Mouse (Mus musculus) layer of hippocampus, adult 9-11 months (tissue): Measurements from ENCODE around the gene Papss1.
"Not testable (repeated sequence)": the region's sequence is repeated elsewhere in the genome, so short reads cannot be mapped to it uniquely, and the experiment has no call there.

ENCODE experiments used
- DNase-seq: peaks from one replicate; pipeline ENCODE4 v3.0.0; 2022

Gene Papss1

GRCm38 (mm10) chr3:131564430-131565256, at the start of gene Papss1:
Papss1 (plus strand) TSS chr3:131564768.
- peak; percentile 100 for DNase-seq

- DNase-seq: no peak
These were observed 48.1 kb upstream of the Papss1 start for GRCm38 (mm10) chr3:131516332-131516999.

GRCm38 (mm10) chr3:131517756-131518155, 46.8 kb upstream of the Papss1 start:
- no peak for DNase-seq

GRCm38 (mm10) chr3:131521206-131521605, 43.4 kb upstream of the Papss1 start:
- DNase-seq: no peak

- DNase-seq: no peak
These were observed 42.3 kb upstream of the Papss1 start for GRCm38 (mm10) chr3:131522243-131522642.

GRCm38 (mm10) chr3:131523749-131524148, 40.8 kb upstream of the Papss1 start:
- DNase-seq: no peak

GRCm38 (mm10) chr3:131524210-131524609, 40.4 kb upstream of the Papss1 start:
- DNase-seq: no peak

- DNase-seq: no peak
These were observed 39.8 kb upstream of the Papss1 start for GRCm38 (mm10) chr3:131524779-131525178.

- DNase-seq: no peak
These were observed 39.3 kb upstream of the Papss1 start for GRCm38 (mm10) chr3:131525229-131525628.

GRCm38 (mm10) chr3:131541244-131541942, 23.2 kb upstream of the Papss1 start:
- DNase-seq: no peak

GRCm38 (mm10) chr3:131547562-131547961, 17.0 kb upstream of the Papss1 start:
- DNase-seq: not testable (repeated sequence)

GRCm38 (mm10) chr3:131550046-131550445, 14.5 kb upstream of the Papss1 start:
- no peak for DNase-seq

- DNase-seq: no peak
These were observed 12.0 kb upstream of the Papss1 start for GRCm38 (mm10) chr3:131552349-131553254.

- DNase-seq: no peak
These were observed 8.8 kb upstream of the Papss1 start for GRCm38 (mm10) chr3:131555771-131556170.

- no peak for DNase-seq
These were observed 3.0 kb upstream of the Papss1 start for GRCm38 (mm10) chr3:131561591-131561990.

- no peak for DNase-seq
These were observed 666 bp downstream of the Papss1 start for GRCm38 (mm10) chr3:131565257-131565610.

GRCm38 (mm10) chr3:131566281-131566680, 1.7 kb downstream of the Papss1 start:
- no peak for DNase-seq

- no peak for DNase-seq
These were observed 5.9 kb downstream of the Papss1 start for GRCm38 (mm10) chr3:131570506-131570905.

GRCm38 (mm10) chr3:131573555-131573954, 9.0 kb downstream of the Papss1 start:
- no peak for DNase-seq

- DNase-seq: no peak
These were observed 14.0 kb downstream of the Papss1 start for GRCm38 (mm10) chr3:131578434-131579104.

GRCm38 (mm10) chr3:131580040-131580439, 15.5 kb downstream of the Papss1 start:
- no peak for DNase-seq

GRCm38 (mm10) chr3:131581096-131581495, 16.5 kb downstream of the Papss1 start:
- DNase-seq: no peak
